Mouse (Mus musculus) retina, adult 2 months (tissue): ENCODE results near the gene Smyd4.
"Not testable (repeated sequence)": the region's sequence is repeated elsewhere in the genome, so short reads cannot be mapped to it uniquely, and the experiment has no call there.

Experiments used
- DNase-seq: peaks from one replicate; pipeline ENCODE4 v3.0.0-alpha.2; 2012; ENCODE audit warnings: low read depth, low spot score

Smyd4 gene

GRCm38 (mm10) chr11:75346556-75347187 lies 1.6 kb upstream of the Smyd4 start:
- no peak for DNase-seq

GRCm38 (mm10) chr11:75347188-75347585 lies 1.0 kb upstream of the Smyd4 start:
- DNase-seq = no peak

- no peak for DNase-seq
These were observed 637 bp upstream of the Smyd4 start for GRCm38 (mm10) chr11:75347596-75347995.

GRCm38 (mm10) chr11:75348890-75349261 lies 643 bp downstream of the Smyd4 start:
- DNase-seq = peak; percentile 3

GRCm38 (mm10) chr11:75351225-75351624 lies 3.0 kb downstream of the Smyd4 start:
- DNase-seq = no peak

GRCm38 (mm10) chr11:75355475-75355874 lies 7.2 kb downstream of the Smyd4 start:
- no peak for DNase-seq

GRCm38 (mm10) chr11:75377125-75377524 lies 28.9 kb downstream of the Smyd4 start:
- DNase-seq = no peak

GRCm38 (mm10) chr11:75378786-75379185 lies 30.6 kb downstream of the Smyd4 start:
- not testable (repeated sequence) for DNase-seq

GRCm38 (mm10) chr11:75383529-75383928 lies 35.3 kb downstream of the Smyd4 start:
- not testable (repeated sequence) for DNase-seq

- DNase-seq = no peak
These were observed 47.4 kb downstream of the Smyd4 start for GRCm38 (mm10) chr11:75395611-75396010.

GRCm38 (mm10) chr11:75397452-75397851 lies 49.2 kb downstream of the Smyd4 start:
- no peak for DNase-seq

GRCm38 (mm10) chr11:75399411-75399841 lies 51.2 kb downstream of the Smyd4 start:
- no peak for DNase-seq

- no peak for DNase-seq
These were observed 51.9 kb downstream of the Smyd4 start for GRCm38 (mm10) chr11:75400099-75400498.

- DNase-seq = peak; percentile 56
These were observed 54.0 kb downstream of the Smyd4 start for GRCm38 (mm10) chr11:75402271-75402690.

- no peak for DNase-seq
These were observed 55.2 kb downstream of the Smyd4 start for GRCm38 (mm10) chr11:75403301-75404052.

GRCm38 (mm10) chr11:75404801-75405200 lies 56.6 kb downstream of the Smyd4 start:
- DNase-seq = no peak

GRCm38 (mm10) chr11:75406104-75406503 lies 57.9 kb downstream of the Smyd4 start:
- no peak for DNase-seq

GRCm38 (mm10) chr11:75406865-75407264 lies 58.6 kb downstream of the Smyd4 start:
- no peak for DNase-seq

- DNase-seq = no peak
These were observed 61.7 kb downstream of the Smyd4 start for GRCm38 (mm10) chr11:75409679-75410575.

- no peak for DNase-seq
These were observed 62.4 kb downstream of the Smyd4 start for GRCm38 (mm10) chr11:75410591-75410990.

GRCm38 (mm10) chr11:75415096-75415495 lies 66.9 kb downstream of the Smyd4 start:
- no peak for DNase-seq

GRCm38 (mm10) chr11:75415994-75416393 lies 67.8 kb downstream of the Smyd4 start:
- DNase-seq = no peak
